Mouse (Mus musculus) kidney, embryonic 15.5 days (tissue): Measurements from ENCODE around the gene Baiap2l1. TPM values are rescaled to one million over a fixed set of nuclear protein-coding genes. Genes with fewer than 3 reads are reported as not detected.

Source experiments
- ATAC-seq: fragments of 200-750 bp; cut with Nextera tagmentation; replicated peaks from 2 replicates; pipeline ENCODE4 v1.8.0; 2017; ENCODE audit warnings: moderate TSS enrichment; ENCODE audit not compliant: low FRiP score
- H3K27ac ChIP-seq: fragments of 300-500 bp; sonication (generic); 2 replicates; pipeline ENCODE4 v1.5.1; 2015; ENCODE audit warnings: mild to moderate bottlenecking, inconsistent platforms
- H3K27me3 ChIP-seq: fragments of 300-500 bp; sonication (generic); 2 replicates; pipeline ENCODE4 v1.6.1; 2015; ENCODE audit warnings: inconsistent platforms
- H3K36me3 ChIP-seq: fragments of 300-500 bp; sonication (generic); 2 replicates; pipeline ENCODE4 v1.6.1; 2015; ENCODE audit warnings: inconsistent platforms
- H3K4me1 ChIP-seq: fragments of 300-500 bp; sonication (generic); 2 replicates; pipeline ENCODE4 v1.6.1; 2015; ENCODE audit warnings: inconsistent platforms
- H3K4me2 ChIP-seq: fragments of 300-500 bp; sonication (generic); 2 replicates; pipeline ENCODE4 v1.6.1; 2015; ENCODE audit warnings: moderate library complexity, mild to moderate bottlenecking, inconsistent platforms
- H3K4me3 ChIP-seq: fragments of 300-500 bp; sonication (generic); replicated peaks from 2 replicates; pipeline ENCODE4 v1.5.1; 2015; ENCODE audit warnings: mild to moderate bottlenecking, inconsistent platforms
- H3K9ac ChIP-seq: fragments of 300-500 bp; sonication (generic); 2 replicates; pipeline ENCODE4 v1.6.1; 2015; ENCODE audit warnings: mild to moderate bottlenecking, inconsistent platforms
- H3K9me3 ChIP-seq: fragments of 300-500 bp; sonication (generic); replicated peaks from 2 replicates; pipeline ENCODE4 v1.6.1; 2016; ENCODE audit warnings: inconsistent platforms
- WGBS: fragments of 180-500 bp; shearing (Covaris S2); methylation state at CpG from one replicate; pipeline ENCODE4 v1.1.7; 2015; ENCODE audit warnings: mixed read lengths; 5-methylcytosine and 5-hydroxymethylcytosine counted together
- polyA plus RNA-seq: library from polyadenylated mRNA; unstranded; fragments of >200 nt; fragmentation: Nextera tagmentation; extraction: Ambion mirVana; gene quantifications from 2 replicates; pipeline ENCODE4 v1.2.1, GENCODE M21; 2015

The Baiap2l1 gene
- polyA plus RNA-seq, 1 experiment from 2014 or later: 14.8 TPM

- Histone ChIP-seq H3K27me3 (no peaks in the 10 kb centered on the region), H3K9me3 (no peaks in the 10 kb centered on the region), H3K27ac (no peak overlapping the region), H3K4me3 (no peak overlapping the region), H3K4me2 (no peak overlapping the region), H3K4me1 (no peaks in the 10 kb centered on the region), H3K36me3 (no peaks in the 10 kb centered on the region), H3K9ac (no peak overlapping the region)
- no peak for ATAC-seq
- WGBS: 84% methylated on average over 7 of the region's 7 CpGs
These were observed 61.8 kb downstream of the Baiap2l1 start for GRCm38 (mm10) chr5:144296090-144296604.

- no peak overlapping the region for H3K27ac ChIP-seq
- WGBS: 44% methylated on average over 1 of the region's 1 CpGs
These were observed 62.6 kb downstream of the Baiap2l1 start for GRCm38 (mm10) chr5:144295357-144295756.

DNA sequence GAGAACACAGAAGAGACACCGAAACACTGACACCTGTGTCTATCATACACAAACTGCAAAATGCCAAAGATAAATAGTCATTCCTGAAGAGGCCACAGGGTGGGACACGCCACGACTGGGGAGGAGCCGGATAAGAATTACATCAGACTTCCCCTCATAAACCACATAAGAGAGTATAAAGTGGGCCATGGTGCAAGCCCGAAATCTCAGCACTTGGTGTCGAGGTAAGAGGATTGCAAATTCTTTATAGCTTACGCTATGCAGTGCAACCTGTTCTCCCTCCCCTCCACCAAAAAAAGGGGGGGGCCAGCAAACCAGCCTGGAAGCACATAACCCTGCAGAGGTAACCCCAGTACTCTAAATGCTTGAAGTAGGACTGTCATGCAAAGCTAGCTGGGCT, 63.0 kb downstream of the Baiap2l1 start:
- no peaks in the 10 kb centered on the region for H3K27me3 ChIP-seq
- no peak for ATAC-seq

More at GRCm38 (mm10) chr5:144295357-144295756, 62.6 kb downstream of the Baiap2l1 start:
- no peaks in the 10 kb centered on the region for H3K4me1 ChIP-seq
- H3K27me3 ChIP-seq: no peaks in the 10 kb centered on the region
- no peaks in the 10 kb centered on the region for H3K9me3 ChIP-seq
- no peak for ATAC-seq
- no peak overlapping the region for H3K9ac ChIP-seq
- no peak overlapping the region for H3K4me3 ChIP-seq
- no peaks in the 10 kb centered on the region for H3K36me3 ChIP-seq
- no peak overlapping the region for H3K4me2 ChIP-seq

DNA sequence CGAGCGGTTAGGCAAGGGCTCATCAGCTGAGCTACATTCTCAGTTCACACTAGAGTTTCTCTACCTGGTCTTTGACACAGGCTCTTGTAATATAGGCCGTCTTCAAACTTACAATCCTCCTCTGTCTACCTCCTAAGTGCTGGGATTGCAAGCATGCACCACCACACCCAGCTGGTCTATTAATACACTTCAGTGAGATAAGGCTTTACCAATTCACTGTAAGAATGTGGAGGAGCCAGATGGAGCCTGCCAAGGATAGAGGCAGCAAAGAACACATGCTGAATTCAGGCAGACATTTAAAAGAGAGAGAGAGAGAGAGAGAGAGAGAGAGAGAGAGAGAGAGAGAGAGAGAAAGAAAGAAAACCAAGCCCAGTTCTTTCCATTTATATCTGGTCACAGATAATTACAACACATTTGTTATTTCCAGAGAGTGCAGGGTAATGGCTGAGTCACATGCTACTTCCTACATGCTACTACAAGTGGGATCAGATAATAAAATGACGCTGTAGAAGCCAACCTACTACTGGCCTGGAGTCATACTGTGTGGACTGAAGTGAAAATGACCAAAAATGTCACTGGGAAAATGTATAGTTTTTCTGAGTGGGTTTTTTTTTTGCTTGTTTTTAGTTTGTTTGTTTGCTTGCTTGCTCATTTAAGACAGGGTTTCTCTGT, 68.0 kb downstream of the Baiap2l1 start:
- no peak overlapping the region for H3K4me3 ChIP-seq
- H3K36me3 ChIP-seq: peaks cover 4% of the 10 kb centered on the region; the same call in 1 of the 2 replicates
- H3K4me2 ChIP-seq: no peak overlapping the region
- no peak overlapping the region for H3K27ac ChIP-seq
- H3K4me1 ChIP-seq: no peaks in the 10 kb centered on the region
- H3K9me3 ChIP-seq: no peaks in the 10 kb centered on the region
- WGBS: 85% methylated on average over 4 of the region's 4 CpGs
- no peaks in the 10 kb centered on the region for H3K27me3 ChIP-seq
- no peak overlapping the region for H3K9ac ChIP-seq
- ATAC-seq: no peak

More for the DNA sequence above, 63.0 kb downstream of the Baiap2l1 start:
- Histone ChIP-seq H3K4me3 (no peak overlapping the region), H3K4me2 (no peak overlapping the region), H3K9ac (no peak overlapping the region), H3K4me1 (no peaks in the 10 kb centered on the region), H3K9me3 (no peaks in the 10 kb centered on the region), H3K36me3 (no peaks in the 10 kb centered on the region), H3K27ac (no peak overlapping the region)
- 69% methylated on average over 7 of the region's 7 CpGs for WGBS

DNA sequence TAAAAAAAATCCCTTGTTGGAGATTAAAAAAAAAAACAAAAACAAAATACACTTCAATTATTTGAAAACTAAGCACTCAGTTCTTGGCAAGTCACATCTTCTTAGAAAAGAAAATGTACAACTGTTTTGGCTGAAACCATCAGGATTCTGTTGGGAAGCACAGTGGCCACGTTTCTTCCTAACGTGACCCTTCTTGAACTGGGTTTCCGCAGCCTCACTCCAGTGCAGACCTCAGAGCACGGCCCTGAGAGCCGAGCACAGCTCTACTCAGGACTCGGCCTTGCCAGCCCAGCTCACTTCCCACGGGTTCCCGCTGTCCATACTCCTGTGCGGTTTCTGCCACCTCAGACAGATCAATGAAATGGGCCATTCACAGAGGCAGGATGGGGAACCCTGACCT, 69.5 kb downstream of the Baiap2l1 start:
- Histone ChIP-seq H3K4me1 (peaks cover 10% of the 10 kb centered on the region), H3K27me3 (no peaks in the 10 kb centered on the region), H3K4me3 (no peak overlapping the region), H3K4me2 (no peak overlapping the region), H3K36me3 (peaks cover 11% of the 10 kb centered on the region), H3K9me3 (no peaks in the 10 kb centered on the region), H3K9ac (no peak overlapping the region), H3K27ac (no peak overlapping the region)
- no peak for ATAC-seq
- WGBS: 83% methylated on average over 9 of the region's 9 CpGs

DNA sequence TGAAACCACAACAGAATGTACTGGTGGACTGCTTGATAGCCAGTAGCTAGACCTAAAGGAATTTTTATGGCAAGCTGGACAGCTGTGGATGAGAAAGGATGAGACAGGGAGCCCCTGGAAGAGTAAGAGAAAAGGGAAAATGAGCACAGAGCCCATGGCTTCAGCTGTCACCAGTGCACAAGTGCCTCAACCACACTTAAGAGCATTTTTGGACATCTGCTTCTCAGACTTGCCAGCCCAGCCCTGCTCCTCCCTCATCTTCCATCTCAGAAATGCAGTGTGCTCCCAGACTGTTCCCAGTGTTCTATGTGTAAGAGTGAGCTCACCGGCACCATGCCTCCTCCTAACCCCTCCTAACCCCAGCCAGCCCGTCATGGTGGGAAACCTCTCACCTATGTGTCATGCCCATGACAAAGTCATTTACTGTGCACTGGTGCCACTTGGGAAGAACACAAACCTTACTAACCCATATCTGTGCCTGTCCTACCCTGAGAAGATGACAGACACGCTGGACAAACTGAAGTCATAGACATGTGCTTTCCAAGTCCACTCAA, 70.6 kb downstream of the Baiap2l1 start:
- Histone ChIP-seq H3K4me3 (no peak overlapping the region), H3K36me3 (peaks cover 18% of the 10 kb centered on the region), H3K27ac (no peak overlapping the region), H3K9ac (no peak overlapping the region), H3K27me3 (no peaks in the 10 kb centered on the region), H3K4me1 (peaks cover 13% of the 10 kb centered on the region), H3K4me2 (no peak overlapping the region), H3K9me3 (no peaks in the 10 kb centered on the region)
- 66% methylated on average over 3 of the region's 3 CpGs for WGBS
- no peak for ATAC-seq

GRCm38 (mm10) chr5:144286591-144287266, 71.2 kb downstream of the Baiap2l1 start:
- Histone ChIP-seq H3K4me2 (no peak overlapping the region), H3K9me3 (no peaks in the 10 kb centered on the region), H3K9ac (no peak overlapping the region), H3K27ac (no peak overlapping the region), H3K36me3 (peaks cover 22% of the 10 kb centered on the region), H3K4me3 (no peak overlapping the region), H3K27me3 (no peaks in the 10 kb centered on the region), H3K4me1 (peaks cover 13% of the 10 kb centered on the region)
- WGBS: 64% methylated on average over 9 of the region's 9 CpGs
- no peak for ATAC-seq

GRCm38 (mm10) chr5:144284599-144284998, 73.3 kb downstream of the Baiap2l1 start:
- Histone ChIP-seq H3K4me2 (no peak overlapping the region), H3K4me3 (no peak overlapping the region), H3K27ac (no peak overlapping the region), H3K27me3 (no peaks in the 10 kb centered on the region), H3K9ac (no peak overlapping the region), H3K4me1 (peaks cover 13% of the 10 kb centered on the region), H3K36me3 (peaks cover 37% of the 10 kb centered on the region), H3K9me3 (no peaks in the 10 kb centered on the region)
- WGBS: 87% methylated on average over 5 of the region's 5 CpGs
- ATAC-seq: no peak

- no peak overlapping the region for H3K4me2 ChIP-seq
- 50% methylated on average over 8 of the region's 8 CpGs for WGBS
- H3K36me3 ChIP-seq: peaks cover 44% of the 10 kb centered on the region
- no peak overlapping the region for H3K4me3 ChIP-seq
- no peak; the same call in 1 of the 2 replicates for ATAC-seq
- H3K27me3 ChIP-seq: no peaks in the 10 kb centered on the region
- H3K9ac ChIP-seq: no peak overlapping the region
- H3K9me3 ChIP-seq: no peaks in the 10 kb centered on the region
- no peak overlapping the region for H3K27ac ChIP-seq
- peaks cover 13% of the 10 kb centered on the region for H3K4me1 ChIP-seq
These were observed 74.3 kb downstream of the Baiap2l1 start for GRCm38 (mm10) chr5:144283551-144284031.

GRCm38 (mm10) chr5:144282470-144283260, 75.2 kb downstream of the Baiap2l1 start:
- Histone ChIP-seq H3K27me3 (no peaks in the 10 kb centered on the region), H3K4me1 (peaks cover 13% of the 10 kb centered on the region), H3K4me2 (no peak overlapping the region), H3K9ac (no peak overlapping the region), H3K9me3 (no peaks in the 10 kb centered on the region), H3K4me3 (no peak overlapping the region), H3K27ac (no peak overlapping the region), H3K36me3 (peaks cover 51% of the 10 kb centered on the region)
- WGBS: 86% methylated on average over 11 of the region's 11 CpGs
- no peak for ATAC-seq

DNA sequence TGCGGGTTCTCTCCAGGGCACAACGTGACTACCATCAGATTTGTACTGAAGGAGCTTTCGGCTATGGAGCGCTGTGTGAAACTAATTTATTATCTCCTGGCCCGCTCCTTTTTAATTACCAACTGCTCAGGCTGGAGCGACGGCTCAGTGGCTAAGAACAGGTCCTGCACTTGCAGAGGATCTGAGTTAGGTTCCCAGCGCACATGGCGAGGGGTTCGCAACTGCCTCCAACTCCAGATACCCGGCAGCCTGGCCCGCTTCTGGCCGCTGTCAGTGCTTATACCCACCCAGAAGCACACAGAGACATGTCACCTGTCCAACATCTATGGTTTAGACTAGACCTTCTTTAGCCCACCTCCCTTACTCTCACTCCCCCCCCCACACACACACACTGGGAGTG, 78.0 kb downstream of the Baiap2l1 start:
- H3K27ac ChIP-seq: no peak overlapping the region
- H3K4me3 ChIP-seq: no peak overlapping the region
- no peak overlapping the region for H3K9ac ChIP-seq
- no peak for ATAC-seq
- peaks cover 16% of the 10 kb centered on the region for H3K4me1 ChIP-seq
- H3K36me3 ChIP-seq: peaks cover 62% of the 10 kb centered on the region
- no peaks in the 10 kb centered on the region for H3K27me3 ChIP-seq
- no peaks in the 10 kb centered on the region for H3K9me3 ChIP-seq
- WGBS: 87% methylated on average over 13 of the region's 13 CpGs
- H3K4me2 ChIP-seq: no peak overlapping the region
